Mouse (Mus musculus): ENCODE measurements around the gene Agap1.

Agap1 gene

DNA sequence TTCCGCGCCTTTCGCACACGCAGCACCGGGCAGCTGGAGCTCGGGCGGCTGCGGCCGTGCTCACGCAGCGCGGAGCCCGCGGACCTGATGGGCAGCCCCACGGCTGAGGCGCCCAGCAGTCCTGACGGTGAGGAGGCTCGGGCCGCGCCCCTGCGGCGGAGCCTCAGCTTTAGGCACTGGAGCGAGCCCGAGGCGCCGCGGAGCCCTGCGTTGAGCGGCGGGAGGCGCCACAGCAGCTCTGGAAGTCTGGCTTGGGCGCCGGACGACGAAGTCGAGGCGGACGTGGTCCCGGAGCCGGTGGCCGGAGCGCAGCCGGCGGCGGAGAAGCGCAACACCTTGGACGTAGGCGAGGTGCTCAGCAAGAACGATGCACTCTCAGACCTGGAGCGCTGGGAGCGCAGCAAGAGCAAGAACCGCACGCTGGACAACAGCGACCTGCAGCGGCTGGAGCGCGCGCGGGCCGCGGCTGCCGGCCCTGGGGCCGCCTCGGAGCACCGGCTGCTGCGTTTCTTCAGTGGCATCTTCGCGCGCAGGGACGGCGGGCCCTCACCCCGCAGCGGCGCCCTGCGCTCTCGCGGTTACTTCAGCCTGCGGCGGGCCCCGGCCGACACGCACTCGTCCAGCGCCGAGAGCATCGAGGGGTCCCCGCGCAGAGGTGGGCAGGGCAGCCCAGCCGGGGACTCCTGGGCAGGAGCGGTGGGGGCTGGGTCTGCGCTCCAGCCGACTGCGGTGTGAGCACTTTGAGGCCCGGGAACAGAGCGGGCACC, 126.6 kb downstream of the Agap1 start:
- ChIA-PET POLR2A (interaction anchor here in 2 of 4 experiments (0.5 to 0.6 kb wide), 3 partner anchors 9 to 423 kb away, joined by 3 read pairs; no protein-coding TSS in a partner anchor), CTCF (interaction anchor here in 2 of 4 experiments (0.5 to 1.9 kb wide), 5 partner anchors 10 to 86 kb away, joined by 3 to 6 read pairs (median 4); no protein-coding TSS in a partner anchor)

DNA sequence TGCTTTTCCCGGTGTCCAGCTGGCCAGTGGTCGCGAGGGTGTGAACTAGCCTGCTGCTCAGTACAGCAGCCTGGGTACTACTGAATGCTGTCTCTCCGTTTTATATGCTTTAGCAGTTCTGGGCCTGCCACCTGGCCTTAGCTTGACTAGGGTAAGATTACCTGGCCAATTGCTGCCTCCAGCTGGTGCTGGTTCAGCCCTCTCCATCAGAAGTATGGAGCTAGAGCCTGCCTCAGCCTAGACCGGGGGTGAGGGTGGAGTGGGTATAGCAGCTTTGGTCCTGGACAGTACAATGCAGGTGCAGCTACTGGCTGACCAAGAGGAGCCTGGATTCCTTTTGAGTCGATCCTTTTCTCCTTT, 127.1 kb downstream of the Agap1 start:
- CTCF ChIA-PET, result interaction anchor here in 3 of 4 experiments (0.5 to 1.3 kb wide), 6 partner anchors 10 to 85 kb away, joined by 3 to 7 read pairs (median 4); no protein-coding TSS in a partner anchor
- POLR2A ChIA-PET, result no interaction called here

DNA sequence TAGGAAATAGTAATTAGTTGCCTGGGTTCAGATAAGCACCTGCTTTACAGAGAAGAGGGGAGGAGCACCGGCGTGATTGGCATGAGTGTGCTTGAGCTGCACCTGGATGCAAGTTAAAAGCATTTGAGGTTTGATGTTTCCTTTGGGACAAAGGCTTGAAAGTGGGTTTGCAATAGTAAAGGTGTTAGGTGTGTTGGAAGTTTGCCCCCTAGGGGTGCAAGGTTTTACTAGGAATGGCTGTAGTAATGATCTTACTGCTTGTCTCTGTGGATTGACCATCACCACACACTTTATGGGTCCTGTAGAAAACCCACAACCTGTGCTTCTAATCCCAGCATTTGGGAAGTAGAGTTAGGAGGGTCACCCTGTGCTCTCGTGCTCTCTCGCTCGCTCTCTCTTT, 128.8 kb downstream of the Agap1 start:
- ChIA-PET CTCF (interaction anchor here in 1 of 4 experiments (0.6 kb wide), 1 partner anchor 45 kb away, joined by 3 read pairs; no protein-coding TSS in a partner anchor), POLR2A (interaction anchor here in 1 of 4 experiments (0.6 kb wide), 2 partner anchors 25 to 778 kb away, joined by 7 to 9 read pairs; no protein-coding TSS in a partner anchor)

DNA sequence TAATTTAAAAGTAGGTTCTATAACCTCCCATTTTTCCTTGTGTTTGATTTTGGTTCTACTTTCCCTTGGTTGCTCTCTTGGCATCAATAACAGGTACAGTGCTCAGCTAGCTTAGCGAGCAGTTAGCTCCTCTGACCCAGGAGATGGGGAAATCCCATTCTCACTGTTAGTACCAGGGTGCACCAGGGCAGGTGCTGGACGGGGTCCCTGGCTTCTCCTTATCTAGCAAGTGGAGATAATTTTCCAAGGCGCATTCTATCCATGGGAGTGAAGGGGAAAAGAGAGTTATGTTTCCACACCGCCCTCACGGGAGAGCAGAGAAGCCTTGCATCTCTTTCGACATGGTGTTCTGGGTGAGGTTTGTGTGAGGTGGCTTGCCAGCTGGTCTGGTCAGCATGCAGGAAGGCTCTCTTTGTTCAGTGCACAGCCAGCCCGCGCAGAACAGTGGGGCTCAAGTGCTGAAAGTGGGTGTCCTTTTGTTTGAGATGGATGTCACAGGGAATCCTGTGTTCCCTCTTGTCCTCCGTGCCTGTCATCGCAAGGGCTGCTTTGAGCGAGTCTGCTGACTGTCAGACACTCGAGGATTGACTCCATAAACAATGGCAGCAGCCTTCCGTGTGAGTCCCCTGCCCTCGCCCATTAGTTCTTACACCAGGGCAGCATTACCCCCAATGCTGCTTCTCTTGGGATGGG, 132.5 kb downstream of the Agap1 start:
- CTCF ChIA-PET, result interaction anchor here in 1 of 4 experiments (1.4 kb wide), 1 partner anchor 13 kb away, joined by 4 read pairs; no protein-coding TSS in a partner anchor
- POLR2A ChIA-PET, result no interaction called here

DNA sequence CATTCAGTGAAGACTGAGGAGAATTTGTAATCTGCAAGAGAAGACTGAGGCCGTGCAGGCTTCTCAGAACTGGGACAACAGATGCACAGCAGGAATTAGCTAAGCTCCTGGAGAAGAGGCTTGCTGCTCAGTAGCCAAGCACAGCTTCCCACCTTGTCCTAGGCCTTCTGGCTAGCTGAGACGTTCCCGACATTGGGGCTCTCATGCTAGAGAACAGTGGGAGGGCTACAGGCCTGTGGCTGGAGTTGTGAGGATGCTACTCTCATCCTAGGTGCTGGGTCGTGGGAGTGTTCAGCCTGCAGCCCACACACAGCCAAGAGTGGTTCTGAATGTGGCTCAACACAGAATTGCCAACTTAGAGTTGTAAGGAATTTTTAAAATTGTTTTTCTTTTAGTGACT, 133.5 kb downstream of the Agap1 start:
- ChIA-PET POLR2A (no interaction called here), CTCF (interaction anchor here in 1 of 4 experiments (1.4 kb wide), 1 partner anchor 12 kb away, joined by 4 read pairs; no protein-coding TSS in a partner anchor)

DNA sequence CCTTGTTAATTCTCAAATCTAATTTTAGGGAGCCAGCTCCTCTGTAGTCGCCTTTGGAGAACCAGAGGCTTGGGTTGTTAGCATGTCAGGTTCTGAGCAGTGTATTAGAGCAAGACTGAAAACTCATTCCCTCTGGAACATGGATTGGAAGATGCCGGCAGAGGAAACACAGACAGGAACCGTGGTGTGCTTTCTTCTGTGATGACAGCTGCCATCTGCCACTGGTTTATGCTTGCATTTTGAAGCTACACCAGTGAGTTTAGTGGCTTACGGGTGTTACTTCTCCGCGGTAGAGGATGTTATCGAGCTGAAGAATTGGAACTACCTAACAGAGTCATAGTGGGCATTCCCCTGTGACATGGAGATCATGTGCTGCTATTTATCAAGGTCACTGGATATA, 136.4 kb downstream of the Agap1 start:
- CTCF ChIA-PET, result interaction anchor here in 3 of 4 experiments (0.6 to 1.8 kb wide), 4 partner anchors 9 to 158 kb away, joined by 3 to 4 read pairs (median 3); no protein-coding TSS in a partner anchor
- POLR2A ChIA-PET, result no interaction called here

DNA sequence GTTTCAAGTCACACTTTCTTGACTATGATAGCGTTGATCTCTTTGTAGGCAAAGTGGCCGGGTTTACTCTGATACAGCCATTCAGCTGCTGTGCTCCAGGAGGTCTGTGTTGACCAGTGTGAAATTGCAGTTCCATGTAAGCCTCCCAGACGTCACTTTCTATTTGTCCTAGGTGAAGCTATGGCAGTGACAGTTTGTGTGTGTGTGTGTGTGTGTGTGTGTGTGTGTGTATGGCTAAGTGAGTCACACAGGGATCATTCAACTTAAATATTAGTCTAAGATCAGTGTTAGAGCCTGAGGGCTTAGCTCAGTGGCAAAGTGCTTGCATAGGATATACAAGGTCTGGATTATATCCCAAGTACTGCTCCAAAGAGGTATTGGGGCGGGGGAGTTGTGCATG, 138.6 kb downstream of the Agap1 start:
- ChIA-PET CTCF (no interaction called here), POLR2A (interaction anchor here in 1 of 4 experiments (1.1 kb wide), 1 partner anchor 9 kb away, joined by 4 read pairs; no protein-coding TSS in a partner anchor)

DNA sequence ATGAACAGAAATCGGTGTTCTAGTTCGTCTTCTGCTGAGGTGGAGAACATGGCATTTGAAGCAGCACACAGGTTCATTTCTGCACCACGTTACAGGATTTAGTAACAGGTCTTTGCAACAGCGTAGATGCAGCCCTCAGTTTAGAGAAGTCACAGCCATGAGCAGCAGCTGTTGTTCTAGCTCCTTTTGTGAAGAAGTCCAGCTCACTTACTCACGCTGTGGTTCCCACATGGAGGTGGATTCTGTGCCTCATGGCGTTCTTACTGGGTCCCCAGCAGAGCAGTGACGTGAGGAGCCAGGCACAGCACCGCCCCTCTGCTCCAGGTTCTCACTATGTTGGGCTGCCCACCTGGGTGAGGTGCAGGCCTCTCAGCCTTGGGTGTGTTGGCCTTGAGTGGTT, 140.4 kb downstream of the Agap1 start:
- ChIA-PET POLR2A (interaction anchor here in 2 of 4 experiments (0.6 kb wide), 2 partner anchors 278 to 509 kb away, joined by 3 read pairs; no protein-coding TSS in a partner anchor), CTCF (interaction anchor here in 2 of 4 experiments (0.6 to 1.1 kb wide), 2 partner anchors 11 to 457 kb away, joined by 3 to 6 read pairs; no protein-coding TSS in a partner anchor)

DNA sequence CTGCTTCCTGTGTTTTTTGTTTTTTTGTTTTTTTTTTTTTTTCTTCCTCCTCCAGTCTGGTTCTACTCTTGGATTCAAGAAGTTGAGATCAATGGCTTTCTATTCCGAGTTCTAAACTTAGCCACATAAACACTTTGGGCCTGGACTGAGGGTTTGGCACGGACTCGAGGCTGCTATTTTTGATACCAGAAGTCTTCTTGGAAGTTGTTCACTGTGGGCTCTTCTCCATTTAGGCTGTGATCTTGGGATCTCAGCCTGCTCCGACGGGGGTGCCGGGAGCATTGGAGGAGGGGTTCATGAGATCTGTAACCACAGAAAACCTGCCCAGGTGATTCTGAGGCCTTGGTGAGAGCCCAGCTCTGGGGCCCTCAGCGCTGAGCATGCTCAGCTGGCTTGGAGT, 140.8 kb downstream of the Agap1 start:
- POLR2A ChIA-PET, result no interaction called here
- CTCF ChIA-PET, result no interaction called here

DNA sequence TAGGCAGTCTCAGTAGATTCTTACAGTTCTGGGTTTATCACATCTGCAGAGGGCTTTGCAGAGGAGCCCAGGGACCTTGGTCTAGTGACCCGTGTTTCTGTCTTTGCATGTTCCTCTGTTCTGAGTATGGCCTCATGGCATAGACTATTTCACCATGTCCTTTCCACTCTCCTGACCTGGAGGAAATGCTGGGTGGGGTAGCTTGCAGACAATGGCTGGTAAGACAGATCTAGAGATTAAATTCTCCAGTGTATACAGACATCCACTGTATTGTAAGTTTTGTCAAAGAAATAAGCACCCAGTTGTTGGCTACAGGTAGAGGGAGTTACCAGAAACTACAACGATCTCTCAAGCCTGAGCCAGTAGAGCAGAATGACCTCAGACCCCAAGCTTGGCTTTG, 141.6 kb downstream of the Agap1 start:
- ChIA-PET CTCF (no interaction called here), POLR2A (interaction anchor here in 1 of 4 experiments (1.0 kb wide), 1 partner anchor 31 kb away, joined by 3 read pairs; no protein-coding TSS in a partner anchor)

DNA sequence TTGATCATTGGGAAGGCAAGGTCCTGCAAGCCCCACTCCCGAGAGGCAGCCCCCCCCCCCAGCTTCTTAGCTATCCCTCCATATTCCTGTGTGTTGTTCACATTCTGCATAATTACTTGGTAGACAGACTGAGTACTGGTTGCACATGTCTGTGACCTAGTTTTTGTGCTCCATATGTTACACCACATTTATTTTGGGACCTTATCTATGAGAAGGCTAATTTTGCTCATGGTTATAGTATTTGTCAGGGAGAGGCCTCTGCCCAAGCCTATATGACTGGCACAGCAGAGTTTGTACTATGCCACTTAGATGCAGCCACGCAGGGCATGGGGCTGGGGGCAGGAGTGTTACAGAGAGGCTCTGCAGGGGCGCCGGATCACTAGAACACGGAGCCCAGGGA, 144.3 kb downstream of the Agap1 start:
- POLR2A ChIA-PET, result interaction anchor here in 1 of 4 experiments (0.6 kb wide), 1 partner anchor 40 kb away, joined by 4 read pairs; no protein-coding TSS in a partner anchor
- CTCF ChIA-PET, result no interaction called here

DNA sequence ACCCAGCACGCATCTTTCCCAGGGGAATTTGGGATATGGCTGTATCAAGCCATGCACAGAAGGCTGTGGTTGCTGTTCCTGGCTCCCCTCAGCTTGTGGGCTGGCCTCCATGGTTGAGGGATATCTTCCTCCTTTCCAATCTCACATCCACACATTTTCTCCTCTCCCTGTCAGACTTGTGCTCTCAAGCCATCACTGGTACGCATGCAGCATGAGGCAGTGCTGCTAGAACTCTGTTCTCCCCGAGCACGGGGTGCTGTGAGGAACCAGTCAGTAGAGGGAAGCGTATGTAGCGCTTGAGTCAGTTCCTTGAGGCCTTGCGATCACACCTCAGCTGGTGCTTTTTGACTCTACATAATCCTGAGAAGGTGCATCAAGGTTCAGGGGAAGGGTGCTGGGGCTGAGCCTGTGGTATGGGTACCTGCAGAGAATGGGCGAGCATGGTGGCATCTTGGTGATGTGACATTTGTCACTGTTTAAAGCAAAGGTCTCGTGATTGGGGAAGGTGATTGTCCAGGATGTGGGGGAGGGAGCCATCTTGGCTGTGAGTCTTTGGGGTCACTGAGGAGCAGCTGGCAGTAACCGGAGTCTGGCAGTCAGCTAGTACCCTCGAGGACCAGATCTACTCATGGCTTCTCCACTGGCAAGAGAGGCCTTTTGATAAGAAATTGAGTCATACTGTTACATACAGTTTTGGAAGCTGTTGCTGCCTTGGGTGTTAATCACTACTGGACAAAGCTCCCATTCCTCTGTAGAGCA, 145.6 kb downstream of the Agap1 start:
- POLR2A ChIA-PET, result interaction anchor here in 2 of 4 experiments (0.6 to 1.3 kb wide), 4 partner anchors 11 to 29 kb away, joined by 3 read pairs; no protein-coding TSS in a partner anchor
- CTCF ChIA-PET, result interaction anchor here (0.6 to 1.1 kb wide), 5 partner anchors 12 to 348 kb away, joined by 3 to 6 read pairs (median 4); no protein-coding TSS in a partner anchor

DNA sequence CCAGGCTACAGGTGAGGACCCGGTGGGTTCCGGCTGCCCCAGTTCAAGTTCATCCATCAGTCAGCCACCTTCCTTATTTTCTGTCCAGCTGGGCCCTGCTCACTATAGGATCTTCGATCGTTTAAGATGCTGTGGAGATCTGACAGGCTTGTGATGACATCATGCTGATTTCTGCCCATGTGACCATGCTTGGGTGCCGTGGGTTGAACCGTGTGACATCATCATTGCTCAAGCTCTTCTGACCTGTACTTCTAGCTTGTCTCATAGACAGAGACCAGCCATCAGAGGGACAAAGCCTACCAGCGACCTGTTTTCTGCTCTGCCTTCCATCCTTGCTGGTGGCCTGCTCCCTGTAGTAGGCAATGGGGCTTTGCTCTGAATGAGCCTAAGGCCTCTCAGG, 146.7 kb downstream of the Agap1 start:
- CTCF ChIA-PET, result interaction anchor here in 1 of 4 experiments (0.6 kb wide), 1 partner anchor 393 kb away, joined by 6 read pairs; no protein-coding TSS in a partner anchor
- POLR2A ChIA-PET, result no interaction called here

DNA sequence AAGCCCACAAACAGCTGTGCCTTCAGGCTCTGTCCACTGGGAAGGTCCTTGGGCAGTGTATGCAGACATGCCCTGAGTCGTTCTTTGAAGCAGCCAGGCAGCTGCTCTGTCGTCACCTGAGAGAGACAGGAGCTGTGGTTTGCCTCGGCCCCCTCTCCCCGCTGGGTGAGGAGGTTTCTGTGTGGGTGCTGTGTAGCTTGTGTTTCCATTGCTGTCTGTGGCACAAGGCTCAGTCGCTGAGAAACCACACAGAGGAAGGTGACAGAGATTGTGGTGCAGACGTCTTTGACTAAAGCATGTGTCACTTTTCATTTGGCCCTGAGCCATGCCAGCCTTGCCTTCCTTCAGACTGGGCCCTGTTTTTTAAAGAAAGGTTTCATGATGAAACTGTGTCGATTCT, 148.3 kb downstream of the Agap1 start:
- ChIA-PET POLR2A (interaction anchor here in 2 of 4 experiments (0.6 kb wide), 2 partner anchors 10 to 14 kb away, joined by 3 to 4 read pairs; no protein-coding TSS in a partner anchor), CTCF (no interaction called here)

DNA sequence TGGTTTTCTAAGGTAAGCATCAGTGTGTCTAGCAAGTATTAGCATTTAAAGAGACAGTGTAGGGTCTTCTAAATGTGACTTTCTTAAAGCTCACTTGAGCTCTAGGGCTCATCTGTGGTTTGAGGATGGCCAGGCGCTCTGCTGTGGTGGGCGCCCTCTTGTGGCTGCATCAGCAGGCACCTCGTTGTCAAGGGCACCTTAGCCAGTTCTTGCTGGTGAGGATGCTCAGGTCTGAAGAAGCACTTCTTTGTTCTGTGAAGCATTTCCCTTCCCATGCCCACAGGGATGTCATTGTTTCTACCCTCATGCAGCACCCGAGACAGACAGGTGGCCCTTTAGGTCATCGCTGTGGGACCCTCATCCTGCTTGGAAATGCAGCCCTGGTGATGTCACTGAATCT, 152.0 kb downstream of the Agap1 start:
- ChIA-PET POLR2A (interaction anchor here in 1 of 4 experiments (0.6 kb wide), 1 partner anchor 82 kb away, joined by 3 read pairs; no protein-coding TSS in a partner anchor), CTCF (interaction anchor here (0.5 to 1.9 kb wide), 19 partner anchors 12 to 839 kb away, joined by 3 to 7 read pairs (median 3); no protein-coding TSS in a partner anchor)

DNA sequence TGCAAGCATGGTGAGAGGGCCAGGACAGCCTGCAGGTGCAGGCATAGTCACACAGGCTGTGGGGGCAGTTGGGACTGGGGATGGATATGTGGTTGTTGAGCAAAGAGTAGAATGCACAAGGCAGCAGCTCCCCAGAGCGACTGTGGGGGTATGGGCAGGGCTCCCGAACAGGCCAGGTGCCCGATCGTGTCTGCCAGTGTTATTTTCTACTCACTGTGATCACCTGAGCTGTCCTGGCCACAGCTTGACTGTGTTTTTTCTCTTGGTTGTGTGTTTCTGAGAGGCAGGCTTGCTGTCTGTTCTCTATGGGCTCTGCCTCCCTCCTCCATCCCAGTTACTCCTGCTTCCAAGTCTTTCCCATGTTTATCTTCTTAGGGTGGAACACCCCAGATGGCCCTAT, 154.2 kb downstream of the Agap1 start:
- CTCF ChIA-PET, result interaction anchor here in 1 of 4 experiments (0.7 kb wide), 1 partner anchor 301 kb away, joined by 3 read pairs; no protein-coding TSS in a partner anchor
- POLR2A ChIA-PET, result no interaction called here

DNA sequence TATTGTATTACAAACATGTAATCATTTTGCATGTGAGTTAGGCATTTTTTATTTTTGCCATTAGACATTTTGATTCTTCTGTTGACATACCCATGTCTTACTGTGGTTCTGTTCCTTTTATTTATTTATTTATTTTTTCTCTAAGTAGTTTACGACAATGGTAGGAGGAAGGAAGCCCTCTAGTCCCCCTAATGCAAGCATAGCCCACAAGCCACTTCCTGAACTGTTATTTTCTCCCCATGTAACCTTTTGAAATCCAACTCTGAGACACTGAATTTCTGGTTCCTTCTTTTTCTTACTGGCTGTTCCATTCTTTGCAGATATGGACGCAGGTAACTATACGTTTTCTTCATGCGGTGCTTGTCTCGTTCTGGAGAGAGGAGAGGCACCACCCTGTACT, 155.4 kb downstream of the Agap1 start:
- CTCF ChIA-PET, result interaction anchor here in 1 of 4 experiments (0.9 kb wide), 1 partner anchor 25 kb away, joined by 3 read pairs; no protein-coding TSS in a partner anchor
- POLR2A ChIA-PET, result no interaction called here

DNA sequence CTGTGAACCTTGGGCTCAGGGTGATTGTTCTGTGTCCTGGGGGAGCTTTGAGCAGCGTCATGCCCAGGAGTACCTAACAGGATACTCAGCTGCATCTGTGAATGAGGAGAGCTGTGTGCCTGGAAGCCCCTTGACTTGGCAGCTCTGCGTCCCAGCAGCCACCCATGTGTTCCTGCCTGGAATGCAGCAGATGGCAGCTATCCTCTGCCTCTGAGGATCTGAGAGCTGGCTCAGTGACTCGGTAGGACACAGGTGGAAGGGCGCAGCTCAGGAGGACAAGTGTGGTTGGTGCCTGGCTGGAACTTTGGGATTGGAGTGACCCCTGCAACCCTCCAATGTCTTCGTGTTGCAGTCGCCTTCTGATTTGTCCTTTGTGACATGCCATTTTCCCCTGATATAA, 156.9 kb downstream of the Agap1 start:
- POLR2A ChIA-PET, result no interaction called here
- CTCF ChIA-PET, result interaction anchor here in 1 of 4 experiments (0.5 to 0.6 kb wide), 2 partner anchors 31 to 98 kb away, joined by 4 to 5 read pairs; no protein-coding TSS in a partner anchor

Data from embryonic stem cell, embryonic (primary cell).